Mouse (Mus musculus): Measurements from ENCODE around the gene Armc7. TPM values are rescaled to one million over a fixed set of nuclear protein-coding genes. Genes with fewer than 3 reads are reported as not detected.
A peak's percentile ranks its signal among the peaks of the same experiment; 100 is the strongest.
"Not testable (repeated sequence)": the region's sequence is repeated elsewhere in the genome, so short reads cannot be mapped to it uniquely, and the experiment has no call there.

Armc7 gene
- polyA plus RNA-seq, 1 experiment: 15.1 TPM

GRCm38 (mm10) chr11:115515021-115515420 lies 39.6 kb downstream of the Armc7 start:
- no peak for TF ChIP-seq POLR2A (IDR thresholded peaks at IDR 0.05; ENCODE audit: borderline replicate concordance, extremely low read depth, insufficient read depth, insufficient read length, poor library complexity, severe bottlenecking)
- DNase-seq (ENCODE audit: low read depth): no peak

GRCm38 (mm10) chr11:115516942-115517341 lies 41.5 kb downstream of the Armc7 start:
- TF ChIP-seq POLR2A (IDR thresholded peaks at IDR 0.05; ENCODE audit: borderline replicate concordance, extremely low read depth, insufficient read depth, insufficient read length, poor library complexity, severe bottlenecking) (no peak), CTCF (IDR thresholded peaks at IDR 0.05; ENCODE audit: borderline replicate concordance, extremely low read depth, insufficient read depth, insufficient read length) (no peak)
- no peak for DNase-seq (ENCODE audit: low read depth)

GRCm38 (mm10) chr11:115518693-115519092 lies 43.2 kb downstream of the Armc7 start:
- DNase-seq (ENCODE audit: low read depth): no peak
- TF ChIP-seq POLR2A (IDR thresholded peaks at IDR 0.05; ENCODE audit: borderline replicate concordance, extremely low read depth, insufficient read depth, insufficient read length, poor library complexity, severe bottlenecking) (no peak), CTCF (IDR thresholded peaks at IDR 0.05; ENCODE audit: borderline replicate concordance, extremely low read depth, insufficient read depth, insufficient read length) (no peak)

DNA sequence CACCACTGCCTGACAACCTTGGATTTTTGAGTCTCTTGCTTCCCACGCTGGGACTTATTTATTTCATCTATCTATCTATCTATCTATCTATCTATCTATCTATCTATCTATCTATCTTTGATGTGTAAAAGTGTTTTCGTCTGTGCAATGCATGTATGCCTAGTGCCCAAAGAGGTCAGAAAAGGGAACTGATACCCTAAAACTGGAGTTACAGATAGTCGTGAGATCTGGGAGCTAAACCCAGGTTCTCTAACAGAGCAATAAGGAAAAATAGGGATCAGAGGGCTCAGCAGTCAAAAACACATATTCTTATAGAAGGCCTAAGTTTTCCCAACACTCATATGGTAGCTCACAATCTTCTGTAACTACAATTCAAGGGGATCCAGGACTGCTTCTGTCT lies 44.1 kb downstream of the Armc7 start:
- no peak for DNase-seq (ENCODE audit: low read depth)

DNA sequence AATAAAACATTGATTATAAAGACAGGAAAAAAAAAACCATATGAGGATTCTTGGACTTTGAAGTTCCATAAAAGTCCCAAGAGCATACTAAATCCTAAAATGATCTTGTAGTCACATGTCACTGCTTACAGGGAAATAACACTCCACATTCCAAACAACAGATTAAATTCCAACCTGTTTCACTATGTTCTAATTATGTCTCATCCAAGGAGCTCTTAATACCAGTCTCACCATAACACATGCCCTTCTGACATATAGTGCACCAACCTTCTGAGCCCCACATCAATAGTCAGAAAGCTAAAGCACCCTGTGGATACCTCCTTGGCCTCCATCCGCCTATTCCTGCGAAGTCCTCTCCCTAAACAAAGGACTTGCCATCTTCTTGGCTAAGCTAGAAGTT lies 44.8 kb downstream of the Armc7 start:
- TF ChIP-seq POLR2A (IDR thresholded peaks at IDR 0.05; ENCODE audit: borderline replicate concordance, extremely low read depth, insufficient read depth, insufficient read length, poor library complexity, severe bottlenecking): no peak
- TF ChIP-seq CTCF (IDR thresholded peaks at IDR 0.05; ENCODE audit: borderline replicate concordance, extremely low read depth, insufficient read depth, insufficient read length): no peak
- no peak for DNase-seq (ENCODE audit: low read depth)

More for the DNA sequence above, 44.1 kb downstream of the Armc7 start:
- TF ChIP-seq POLR2A (IDR thresholded peaks at IDR 0.05; ENCODE audit: borderline replicate concordance, extremely low read depth, insufficient read depth, insufficient read length, poor library complexity, severe bottlenecking) (no peak), CTCF (IDR thresholded peaks at IDR 0.05; ENCODE audit: borderline replicate concordance, extremely low read depth, insufficient read depth, insufficient read length) (no peak)

GRCm38 (mm10) chr11:115521080-115521479 lies 45.6 kb downstream of the Armc7 start:
- no peak for DNase-seq (ENCODE audit: low read depth)
- TF ChIP-seq CTCF (IDR thresholded peaks at IDR 0.05; ENCODE audit: borderline replicate concordance, extremely low read depth, insufficient read depth, insufficient read length): no peak
- TF ChIP-seq POLR2A (IDR thresholded peaks at IDR 0.05; ENCODE audit: borderline replicate concordance, extremely low read depth, insufficient read depth, insufficient read length, poor library complexity, severe bottlenecking): no peak

DNA sequence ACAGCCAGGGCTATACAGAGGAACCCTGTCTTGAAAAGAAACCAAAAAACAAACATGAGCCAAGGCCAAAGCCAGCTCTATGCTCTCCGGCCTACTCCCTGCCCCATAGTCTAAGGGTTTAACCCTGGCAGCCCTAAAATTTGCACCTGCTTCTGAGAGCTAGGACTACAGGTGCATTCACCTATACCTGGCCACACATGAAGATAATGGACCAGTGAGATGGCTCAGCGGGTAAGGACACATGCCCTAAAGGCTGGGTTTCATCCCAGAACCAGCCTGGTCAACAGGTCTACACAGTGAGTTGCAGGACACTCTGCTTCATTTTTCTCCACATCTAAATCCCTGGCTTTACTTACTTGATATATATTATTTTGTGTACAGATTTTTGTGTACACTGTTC lies 46.8 kb downstream of the Armc7 start:
- no peak for TF ChIP-seq POLR2A (IDR thresholded peaks at IDR 0.05; ENCODE audit: borderline replicate concordance, extremely low read depth, insufficient read depth, insufficient read length, poor library complexity, severe bottlenecking)
- TF ChIP-seq CTCF (IDR thresholded peaks at IDR 0.05; ENCODE audit: borderline replicate concordance, extremely low read depth, insufficient read depth, insufficient read length): no peak
- DNase-seq (ENCODE audit: low read depth): no peak

GRCm38 (mm10) chr11:115522703-115523102 lies 47.2 kb downstream of the Armc7 start:
- TF ChIP-seq CTCF (IDR thresholded peaks at IDR 0.05; ENCODE audit: borderline replicate concordance, extremely low read depth, insufficient read depth, insufficient read length): no peak
- TF ChIP-seq POLR2A (IDR thresholded peaks at IDR 0.05; ENCODE audit: borderline replicate concordance, extremely low read depth, insufficient read depth, insufficient read length, poor library complexity, severe bottlenecking): no peak
- DNase-seq (ENCODE audit: low read depth): no peak

- DNase-seq (ENCODE audit: low read depth): not testable (repeated sequence)
These were observed 51.0 kb downstream of the Armc7 start for GRCm38 (mm10) chr11:115526446-115526845.

DNA sequence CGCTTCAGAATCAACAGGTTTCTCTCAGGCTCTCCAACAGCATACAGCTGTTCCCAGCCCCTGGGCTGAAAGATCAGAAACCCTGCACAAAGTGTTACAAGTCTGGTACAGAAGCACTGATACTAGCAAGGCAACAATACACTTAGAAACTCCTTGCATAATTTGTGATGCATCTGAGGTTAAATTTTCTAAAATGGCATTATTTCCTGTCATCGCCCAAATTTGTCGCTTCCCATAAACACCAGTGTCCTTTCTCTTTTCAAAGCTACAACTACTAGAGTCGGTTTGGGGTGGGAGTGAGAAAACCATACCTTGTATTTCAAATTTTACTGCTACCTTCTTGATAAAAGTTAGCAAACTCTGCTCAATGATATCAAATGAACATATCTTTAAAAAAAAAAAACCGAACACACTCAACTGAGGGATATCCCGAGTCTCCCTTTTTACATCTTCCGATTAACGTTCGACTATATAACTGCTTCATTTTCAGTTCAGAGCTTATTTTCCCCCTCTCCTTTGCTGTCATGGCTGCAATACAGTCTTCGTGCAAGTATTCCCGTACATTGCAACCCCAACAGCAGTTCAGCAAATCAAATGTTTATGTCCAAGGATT lies 59.4 kb downstream of the Armc7 start:
- TF ChIP-seq CTCF (IDR thresholded peaks at IDR 0.05; ENCODE audit: borderline replicate concordance, extremely low read depth, insufficient read depth, insufficient read length) (no peak), POLR2A (IDR thresholded peaks at IDR 0.05; ENCODE audit: borderline replicate concordance, extremely low read depth, insufficient read depth, insufficient read length, poor library complexity, severe bottlenecking) (no peak)
- peak; percentile 24 for DNase-seq (ENCODE audit: low read depth)

- DNase-seq (ENCODE audit: low read depth): peak; percentile 83
- TF ChIP-seq POLR2A (IDR thresholded peaks at IDR 0.05; ENCODE audit: borderline replicate concordance, extremely low read depth, insufficient read depth, insufficient read length, poor library complexity, severe bottlenecking) (no peak), CTCF (IDR thresholded peaks at IDR 0.05; ENCODE audit: borderline replicate concordance, extremely low read depth, insufficient read depth, insufficient read length) (no peak)
These were observed 60.1 kb downstream of the Armc7 start for GRCm38 (mm10) chr11:115535401-115536037.

GRCm38 (mm10) chr11:115536038-115536681 lies 60.7 kb downstream of the Armc7 start, which contains the start of gene Sumo2:
TSS of gene Sumo2 (minus strand) at chr11:115536276.
- TF ChIP-seq POLR2A (IDR thresholded peaks at IDR 0.05; ENCODE audit: borderline replicate concordance, extremely low read depth, insufficient read depth, insufficient read length, poor library complexity, severe bottlenecking) (peak; percentile 82), CTCF (IDR thresholded peaks at IDR 0.05; ENCODE audit: borderline replicate concordance, extremely low read depth, insufficient read depth, insufficient read length) (no peak)
- peak; percentile 99 for DNase-seq (ENCODE audit: low read depth)
